Mouse (Mus musculus): ENCODE measurements around the gene Thbs4.
"Not testable (repeated sequence)": the region's sequence is repeated elsewhere in the genome, so short reads cannot be mapped to it uniquely, and the experiment has no call there.

Gene Thbs4

GRCm38 (mm10) chr13:92794462-92795214 lies at the start of gene Thbs4:
Gene Thbs4, minus strand, starts transcription at chr13:92794818.
- peak; percentile 47 for DNase-seq (ENCODE audit: low spot score)

- DNase-seq (ENCODE audit: low spot score), result no peak
These were observed 38.5 kb upstream of the Thbs4 start for GRCm38 (mm10) chr13:92833162-92833561.

- DNase-seq (ENCODE audit: low spot score), result no peak
These were observed 34.2 kb upstream of the Thbs4 start for GRCm38 (mm10) chr13:92828820-92829219.

GRCm38 (mm10) chr13:92817357-92817756 lies 22.7 kb upstream of the Thbs4 start:
- DNase-seq (ENCODE audit: low spot score), result no peak

- DNase-seq (ENCODE audit: low spot score), result no peak
These were observed 21.7 kb upstream of the Thbs4 start for GRCm38 (mm10) chr13:92816329-92816728.

- not testable (repeated sequence) for DNase-seq (ENCODE audit: low spot score)
These were observed 16.0 kb upstream of the Thbs4 start for GRCm38 (mm10) chr13:92810592-92810991.

- DNase-seq (ENCODE audit: low spot score), result no peak
These were observed 13.2 kb upstream of the Thbs4 start for GRCm38 (mm10) chr13:92807849-92808248.

- DNase-seq (ENCODE audit: low spot score), result no peak
These were observed 12.2 kb upstream of the Thbs4 start for GRCm38 (mm10) chr13:92806785-92807184.

- no peak for DNase-seq (ENCODE audit: low spot score)
These were observed 4.8 kb upstream of the Thbs4 start for GRCm38 (mm10) chr13:92799306-92799925.

- DNase-seq (ENCODE audit: low spot score), result no peak
These were observed 4.2 kb upstream of the Thbs4 start for GRCm38 (mm10) chr13:92798830-92799229.

GRCm38 (mm10) chr13:92793636-92794035 lies 982 bp downstream of the Thbs4 start:
- DNase-seq (ENCODE audit: low spot score), result no peak

GRCm38 (mm10) chr13:92791474-92791873 lies 3.1 kb downstream of the Thbs4 start:
- no peak for DNase-seq (ENCODE audit: low spot score)

GRCm38 (mm10) chr13:92784311-92784710 lies 10.3 kb downstream of the Thbs4 start:
- DNase-seq (ENCODE audit: low spot score), result no peak

- DNase-seq (ENCODE audit: low spot score), result no peak
These were observed 11.1 kb downstream of the Thbs4 start for GRCm38 (mm10) chr13:92783551-92783950.

GRCm38 (mm10) chr13:92780927-92781326 lies 13.7 kb downstream of the Thbs4 start:
- no peak for DNase-seq (ENCODE audit: low spot score)

GRCm38 (mm10) chr13:92780076-92780475 lies 14.5 kb downstream of the Thbs4 start:
- DNase-seq (ENCODE audit: low spot score), result no peak

- DNase-seq (ENCODE audit: low spot score), result no peak
These were observed 16.0 kb downstream of the Thbs4 start for GRCm38 (mm10) chr13:92778642-92779041.

- DNase-seq (ENCODE audit: low spot score), result no peak
These were observed 18.7 kb downstream of the Thbs4 start for GRCm38 (mm10) chr13:92775916-92776315.

- no peak for DNase-seq (ENCODE audit: low spot score)
These were observed 19.7 kb downstream of the Thbs4 start for GRCm38 (mm10) chr13:92774887-92775286.

- no peak for DNase-seq (ENCODE audit: low spot score)
These were observed 22.1 kb downstream of the Thbs4 start for GRCm38 (mm10) chr13:92772500-92772899.

GRCm38 (mm10) chr13:92771566-92771965 lies 23.1 kb downstream of the Thbs4 start:
- no peak for DNase-seq (ENCODE audit: low spot score)

GRCm38 (mm10) chr13:92765454-92766242 lies 29.0 kb downstream of the Thbs4 start:
- DNase-seq (ENCODE audit: low spot score), result no peak

GRCm38 (mm10) chr13:92762322-92762721 lies 32.3 kb downstream of the Thbs4 start:
- DNase-seq (ENCODE audit: low spot score), result no peak
